ENCODE assay signal across 8 mouse cellular contexts in genomic region chr13:92736516-92737300, GRCm38 (mm10). TPM values are rescaled to one million over a fixed set of nuclear protein-coding genes. Genes with fewer than 3 reads are reported as not detected.
DNase-seq lines count a peak whose midpoint lies in the region; TF ChIP-seq lines count a peak whose summit lies in the region.
"Had no signal": no experiment of that assay in that cellular context is flagged by ENCODE, and none has a peak within 500 bp of the region (broad histone marks: within the 10 kb centered on the region; RNA-seq: fewer than 3 reads in every experiment).

No protein-coding gene starts in this region.

- TF ChIP-seq CTCF in thymus, adult 2 months (IDR thresholded peaks at IDR 0.05; ENCODE audit: borderline replicate concordance, control insufficient read depth, extremely low read depth, insufficient read depth, low read length, poor library complexity): 0 out of 2 replicates have a peak, but pooled peaks have one; percentile 13
- no peak for TF ChIP-seq CTCF in kidney, adult 2 months (conservative IDR thresholded peaks at IDR 0.05; ENCODE audit: insufficient read depth, insufficient read length, low read depth, low read length)

- no peak for TF ChIP-seq POLR2A in thymus, adult 2 months (IDR thresholded peaks at IDR 0.05; ENCODE audit: control insufficient read depth, extremely low read depth, insufficient read depth, low read length, poor library complexity)
- TF ChIP-seq POLR2A in kidney, adult 2 months (IDR thresholded peaks at IDR 0.05; ENCODE audit: low read depth, low read length): no peak

- no peak overlapping the region for H3K4me3 ChIP-seq in limb, embryonic 10.5 days
- no peak overlapping the region for H3K4me3 ChIP-seq in thymus, adult 2 months (ENCODE audit: control insufficient read depth, insufficient read depth, low read length)
- H3K4me3 ChIP-seq in kidney, adult 2 months (ENCODE audit: insufficient read depth, low read depth, low read length): no peak overlapping the region

- DNase-seq in left cerebral cortex, postnatal 4 days: peak; percentile 92
- no peak for DNase-seq in left cerebral cortex, postnatal 36 days (ENCODE audit: low spot score in 2 of 2)
- peak; percentile 31 for DNase-seq in embryo, embryonic 11 days
- peak; percentile 20 for DNase-seq in limb, embryonic 10.5 days (ENCODE audit: low spot score)
- peak; percentile 47 for DNase-seq in thymus, adult 2 months
- no peak for DNase-seq in lung, postnatal 36 days
- no peak for DNase-seq in kidney, adult 2 months

- H3K4me1 ChIP-seq in limb, embryonic 10.5 days: peaks cover 17% of the 10 kb centered on the region; the same call in 1 of the 2 replicates
- peaks cover 25% of the 10 kb centered on the region for H3K4me1 ChIP-seq in thymus, adult 2 months (replicated peaks; ENCODE audit: control insufficient read depth, insufficient read depth, low read length)
- H3K4me1 ChIP-seq in kidney, adult 2 months (ENCODE audit: control insufficient read depth, insufficient read depth, low read length): no peaks in the 10 kb centered on the region

- H3K27me3 ChIP-seq in limb, embryonic 10.5 days (ENCODE audit: low read depth, poor library complexity, severe bottlenecking): no peaks in the 10 kb centered on the region
- no peaks in the 10 kb centered on the region for H3K27me3 ChIP-seq in thymus, adult 2 months (ENCODE audit: control insufficient read depth, insufficient read depth, low read length)
- no peaks in the 10 kb centered on the region for H3K27me3 ChIP-seq in kidney, adult 2 months (replicated peaks; ENCODE audit: control insufficient read depth, insufficient read depth, low read length)

- no peak overlapping the region for H3K27ac ChIP-seq in limb, embryonic 10.5 days
- peak overlapping the region; percentile 64; the same call in 1 of the 2 replicates for H3K27ac ChIP-seq in thymus, adult 2 months (ENCODE audit: control insufficient read depth, insufficient read depth, low read length)
- H3K27ac ChIP-seq in kidney, adult 2 months (ENCODE audit: insufficient read depth, low read depth, low read length): no peak overlapping the region

- WGBS in limb, embryonic 10.5 days: 64% methylated on average over 11 of the region's 11 CpGs
- WGBS in thymus, adult 2 months: 24% methylated on average over 11 of the region's 11 CpGs
- WGBS in kidney, adult 2 months: 43% methylated on average over 11 of the region's 11 CpGs

- no peaks in the 10 kb centered on the region for H3K9me3 ChIP-seq in limb, embryonic 10.5 days (replicated peaks)

- H3K36me3 ChIP-seq in limb, embryonic 10.5 days: no peaks in the 10 kb centered on the region
- no peaks in the 10 kb centered on the region for H3K36me3 ChIP-seq in thymus, adult 2 months (ENCODE audit: control insufficient read depth, insufficient read depth, low read length)
- H3K36me3 ChIP-seq in kidney, adult 2 months (ENCODE audit: control insufficient read depth, insufficient read depth, low read length): no peaks in the 10 kb centered on the region

- intact Hi-C loops in left cerebral cortex, postnatal 4 days (cut with DNase I): no loop called here
- intact Hi-C loops in left cerebral cortex, postnatal 36 days (cut with DNase I): no loop called here

RNA-seq across cellular contexts. Expression of gene Thbs4, which starts 57.9 kb away (rescaled TPM):
- total RNA-seq in left cerebral cortex, postnatal 4 days (2021): 1 to 10 TPM; 1.2 to 2.1 TPM
- 10 to 100 TPM in 1 of 2 experiments, 1 to 10 TPM in 1; 6.3 to 12.0 TPM for total RNA-seq in left cerebral cortex, postnatal 36 days (2021)
- 1.2 TPM in 2 replicates for polyA plus RNA-seq in limb, embryonic 10.5 days (2016; fragmentation: Nextera tagmentation; extraction: Ambion mirVana)
- polyA plus RNA-seq in thymus, adult 2 months (2012; rRNA removed): 2.6 and 3.4 TPM in 2 replicates
- polyA plus RNA-seq in kidney, adult 2 months (2012; rRNA removed): 2.8 and 3.1 TPM in 2 replicates
- total RNA-seq: hematopoietic stem cell, adult 5-6 weeks had no signal

Comparison
In these comparisons a context has a peak if more than half of its experiments do, and no peak if none do; other contexts are left out.
1. DNase-seq: peak in left cerebral cortex, postnatal 4 days (single experiment), embryo, embryonic 11 days (single experiment), limb, embryonic 10.5 days (single experiment) and thymus, adult 2 months (single experiment); none in left cerebral cortex, postnatal 36 days (0 of 2), lung, postnatal 36 days (single experiment) and kidney, adult 2 months (single experiment).